Mouse (Mus musculus) hindbrain, embryonic 15.5 days (tissue): Measurements from ENCODE around the gene Cracr2b. TPM values are rescaled to one million over a fixed set of nuclear protein-coding genes. Genes with fewer than 3 reads are reported as not detected.

Source experiments
- ATAC-seq: fragments of 200-750 bp; cut with Nextera tagmentation; 2 replicates; pipeline ENCODE4 v1.8.0; 2017; ENCODE audit warnings: low read depth, moderate number of reproducible peaks, moderate TSS enrichment; ENCODE audit not compliant: low FRiP score
- H3K27ac ChIP-seq: fragments of 300-500 bp; sonication (generic); replicated peaks from 2 replicates; pipeline ENCODE4 v1.5.1; 2015; ENCODE audit warnings: mild to moderate bottlenecking, inconsistent platforms
- H3K27me3 ChIP-seq: fragments of 300-500 bp; sonication (generic); 2 replicates; pipeline ENCODE4 v1.6.1; 2015; ENCODE audit warnings: control low read depth, inconsistent platforms
- H3K36me3 ChIP-seq: fragments of 300-500 bp; sonication (generic); 2 replicates; pipeline ENCODE4 v1.6.1; 2015; ENCODE audit warnings: control low read depth, inconsistent platforms
- H3K4me1 ChIP-seq: fragments of 300-500 bp; sonication (generic); replicated peaks from 2 replicates; pipeline ENCODE4 v1.6.1; 2015; ENCODE audit warnings: control low read depth, inconsistent platforms
- H3K4me2 ChIP-seq: fragments of 300-500 bp; sonication (generic); 2 replicates; pipeline ENCODE4 v1.6.1; 2015; ENCODE audit warnings: moderate library complexity, mild to moderate bottlenecking, inconsistent platforms
- H3K4me3 ChIP-seq: fragments of 300-500 bp; sonication (generic); 2 replicates; pipeline ENCODE4 v1.5.1; 2015; ENCODE audit warnings: mild to moderate bottlenecking, inconsistent platforms
- H3K9ac ChIP-seq: fragments of 300-500 bp; sonication (generic); 2 replicates; pipeline ENCODE4 v1.6.1; 2015; ENCODE audit warnings: inconsistent platforms
- H3K9me3 ChIP-seq: fragments of 300-500 bp; sonication (generic); 2 replicates; pipeline ENCODE4 v1.6.1; 2016; ENCODE audit warnings: control low read depth, inconsistent platforms
- WGBS: fragments of 180-500 bp; shearing (Covaris S2); methylation state at CpG from one replicate; pipeline ENCODE4 v1.1.7; 2015; 5-methylcytosine and 5-hydroxymethylcytosine counted together
- polyA plus RNA-seq: library from polyadenylated mRNA; unstranded; fragments of >200 nt; fragmentation: Nextera tagmentation; extraction: Ambion mirVana; gene quantifications from 2 replicates; pipeline ENCODE4 v1.2.1, GENCODE M21; 2015

The Cracr2b gene
- 7.1 and 9.5 TPM in 2 replicates for polyA plus RNA-seq

DNA sequence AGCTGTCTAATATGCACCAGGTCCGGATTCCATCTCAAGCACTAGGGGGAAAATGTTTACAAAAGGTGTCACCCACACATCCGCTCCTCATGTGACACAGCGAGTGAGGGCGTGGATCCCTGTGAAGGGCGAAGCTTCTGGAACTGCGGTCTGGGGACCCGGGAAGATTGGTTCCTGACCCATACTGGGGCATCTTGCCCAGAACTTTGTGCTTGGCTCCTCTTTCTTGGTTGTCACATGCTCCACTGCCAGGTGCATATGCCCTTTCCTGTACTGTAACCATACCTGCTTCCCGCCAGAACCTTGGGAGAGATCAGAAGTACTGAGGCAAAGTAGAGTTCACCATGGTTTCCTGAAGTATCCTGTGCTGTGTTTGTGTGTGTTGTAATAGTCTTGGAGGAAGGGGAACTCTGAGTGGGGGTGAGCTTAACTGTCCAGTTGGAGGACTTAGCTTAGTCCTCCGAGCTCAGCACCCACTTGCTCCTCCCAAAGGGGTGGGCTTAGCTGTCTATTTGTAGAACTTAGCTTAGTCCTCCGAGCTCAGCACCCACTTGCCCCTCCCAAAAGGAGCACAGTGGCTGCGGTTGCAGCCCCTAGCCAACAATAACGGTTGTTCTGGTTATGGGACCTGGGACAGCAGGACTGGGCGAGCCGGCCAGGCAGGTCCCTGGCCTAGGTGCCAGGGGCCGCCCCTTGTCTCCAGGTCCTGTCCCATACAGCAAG is at the start of gene Cracr2b:
Gene Cracr2b (plus strand): TSS at position 704 of the 723 bp plus-strand sequence.
- peaks cover 64% of the 10 kb centered on the region for H3K27me3 ChIP-seq
- ATAC-seq = no peak
- H3K4me3 ChIP-seq = peak within 1 kb of the TSS; percentile 38
- H3K4me1 ChIP-seq = peaks cover 31% of the 10 kb centered on the region
- H3K27ac ChIP-seq = no peak within 1 kb of the TSS
- peak within 1 kb of the TSS; percentile 74 for H3K4me2 ChIP-seq
- H3K36me3 ChIP-seq = peaks cover 9% of the 10 kb centered on the region; the same call in 1 of the 2 replicates
- H3K9ac ChIP-seq = peak within 1 kb of the TSS; percentile 42
- 71% methylated on average over 15 of the region's 15 CpGs for WGBS
- no peaks in the 10 kb centered on the region for H3K9me3 ChIP-seq

DNA sequence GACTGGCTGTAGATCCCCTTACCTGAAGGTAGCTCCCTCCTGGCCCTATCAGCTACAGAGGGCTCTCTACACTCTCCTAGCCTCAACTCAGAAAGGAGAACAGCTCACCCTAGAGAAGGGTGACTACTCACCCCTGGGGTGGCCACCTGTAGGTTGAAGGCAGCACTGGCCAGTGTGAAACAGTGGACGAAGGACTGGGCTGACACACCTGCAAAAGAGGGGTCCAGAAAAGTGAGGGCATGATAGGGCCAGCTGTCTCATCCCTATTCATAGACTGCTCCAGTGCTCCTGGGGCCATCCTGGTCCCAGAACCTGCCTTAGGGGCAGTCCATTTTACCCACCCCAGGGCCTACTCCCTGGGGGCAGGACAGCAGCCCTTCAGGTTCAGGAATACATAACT is 49.2 kb upstream of the Cracr2b start:
- Histone ChIP-seq H3K4me1 (peaks cover 27% of the 10 kb centered on the region), H3K27ac (no peak overlapping the region), H3K4me2 (no peak overlapping the region), H3K9me3 (no peaks in the 10 kb centered on the region), H3K27me3 (no peaks in the 10 kb centered on the region), H3K9ac (no peak overlapping the region), H3K36me3 (peaks cover 9% of the 10 kb centered on the region), H3K4me3 (no peak overlapping the region)
- no peak for ATAC-seq
- WGBS = 100% methylated on average over 1 of the region's 1 CpGs

DNA sequence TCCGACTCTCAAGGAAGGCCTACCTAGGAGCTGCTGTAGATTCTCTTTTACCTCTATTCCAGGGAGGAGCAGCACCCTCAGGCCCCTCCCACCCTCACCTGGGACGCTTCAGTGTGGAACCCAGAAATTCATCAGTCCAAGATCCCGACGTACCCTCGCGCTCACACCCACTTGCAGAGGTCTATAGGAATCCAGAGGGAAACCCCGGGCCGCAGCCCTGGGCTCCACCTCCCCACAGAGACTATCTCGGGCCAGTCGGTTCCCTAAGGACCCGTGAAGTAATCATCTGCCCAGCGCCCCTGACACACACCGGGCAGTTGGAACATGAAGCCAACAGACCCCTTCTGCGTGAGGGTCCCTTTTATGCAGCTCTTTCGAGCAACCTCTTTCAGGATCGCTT is 47.6 kb upstream of the Cracr2b start:
- Histone ChIP-seq H3K27me3 (no peaks in the 10 kb centered on the region), H3K4me1 (peaks cover 27% of the 10 kb centered on the region), H3K27ac (peak overlapping the region; percentile 89), H3K4me3 (peak overlapping the region; percentile 77), H3K9ac (peak overlapping the region; percentile 87), H3K36me3 (peaks cover 2% of the 10 kb centered on the region; the same call in 1 of the 2 replicates), H3K4me2 (peak overlapping the region; percentile 88), H3K9me3 (no peaks in the 10 kb centered on the region)
- WGBS = 3% methylated on average over 16 of the region's 16 CpGs
- peak; percentile 12 for ATAC-seq

DNA sequence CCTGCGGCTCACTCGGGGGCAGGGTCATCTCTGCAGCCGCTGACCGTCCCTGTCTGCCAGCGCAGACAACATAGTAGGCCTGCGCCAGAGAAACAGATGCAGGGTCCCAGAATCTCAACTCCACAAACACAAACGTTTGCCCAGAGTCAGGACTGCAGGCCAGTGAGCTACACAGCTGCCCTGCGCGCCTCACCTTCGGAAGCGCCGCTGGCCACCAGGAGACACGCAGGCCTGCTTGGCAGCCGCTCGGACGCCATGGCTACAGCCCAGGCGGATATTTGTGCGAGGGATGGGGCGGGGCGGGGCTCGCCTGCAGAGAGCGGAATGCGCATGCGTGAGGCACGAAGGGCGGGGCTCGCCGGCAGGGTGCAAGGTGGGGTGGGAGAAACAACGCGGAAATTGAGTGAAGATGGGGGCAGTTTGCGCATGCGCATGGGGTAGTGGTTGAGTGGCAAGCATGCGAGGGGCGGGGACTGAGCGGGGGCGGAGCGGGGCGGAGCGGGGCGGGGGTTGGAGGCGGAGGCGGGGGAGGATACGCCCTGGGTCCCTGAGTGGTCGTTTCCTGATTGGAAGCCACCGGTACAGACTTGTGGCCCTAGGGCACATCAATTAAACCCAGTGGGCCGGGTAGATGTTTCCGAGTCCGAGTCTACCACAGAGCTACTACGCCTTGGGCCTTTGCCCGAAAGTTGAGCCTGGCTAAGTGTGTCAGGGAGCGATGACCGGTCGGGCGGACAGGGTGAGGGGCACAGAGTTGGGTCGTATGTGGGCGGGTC is 46.9 kb upstream of the Cracr2b start, which contains the start of gene Gatd1:
Gene Gatd1 (minus strand): TSS at position 328 of the 776 bp plus-strand sequence.
- no peaks in the 10 kb centered on the region for H3K9me3 ChIP-seq
- H3K4me1 ChIP-seq = peaks cover 24% of the 10 kb centered on the region
- under 1% methylated on average over 51 of the region's 56 CpGs for WGBS
- peak within 1 kb of the TSS; percentile 77 for H3K4me3 ChIP-seq
- peak within 1 kb of the TSS; percentile 89 for H3K27ac ChIP-seq
- H3K9ac ChIP-seq = peak within 1 kb of the TSS; percentile 87
- no peaks in the 10 kb centered on the region; the same call in 1 of the 2 replicates for H3K36me3 ChIP-seq
- H3K27me3 ChIP-seq = no peaks in the 10 kb centered on the region
- peak; percentile 93 for ATAC-seq
- H3K4me2 ChIP-seq = peak within 1 kb of the TSS; percentile 88

DNA sequence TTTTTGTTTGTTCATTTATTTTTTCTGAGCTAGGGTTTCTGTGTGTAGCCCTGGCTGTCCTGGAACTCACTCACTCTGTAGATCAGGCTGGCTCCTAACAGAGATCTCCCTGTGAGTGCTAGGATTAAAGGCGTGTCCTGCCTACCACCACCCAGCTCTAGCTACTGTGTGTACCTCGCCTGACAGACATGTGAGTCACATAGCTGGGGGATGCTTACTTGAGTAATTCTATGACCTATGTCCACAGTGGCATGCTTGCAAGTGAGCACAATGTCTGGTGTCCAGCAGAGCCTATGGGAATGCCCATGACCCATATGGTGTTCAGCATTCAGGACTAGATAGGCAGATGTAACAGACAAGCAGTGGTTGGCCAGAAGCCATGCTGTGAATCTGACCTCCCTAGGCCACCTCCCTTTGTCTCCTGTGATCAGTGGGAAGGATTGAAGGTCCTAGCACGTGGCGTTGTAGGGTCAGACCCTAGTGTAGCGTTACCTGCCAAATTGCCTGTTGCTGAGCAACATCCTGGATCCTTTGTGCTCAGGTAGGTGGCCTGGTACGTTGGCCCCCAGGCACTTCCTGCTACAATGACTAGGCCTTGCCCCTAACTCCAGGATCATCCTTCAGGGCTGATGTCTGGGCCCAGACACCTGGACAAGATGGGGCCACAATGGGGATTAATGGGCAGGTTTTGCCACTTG is 44.6 kb upstream of the Cracr2b start:
- Histone ChIP-seq H3K9ac (no peak overlapping the region), H3K36me3 (no peaks in the 10 kb centered on the region), H3K27ac (no peak overlapping the region), H3K27me3 (no peaks in the 10 kb centered on the region), H3K4me2 (no peak overlapping the region), H3K9me3 (no peaks in the 10 kb centered on the region), H3K4me1 (peaks cover 20% of the 10 kb centered on the region), H3K4me3 (no peak overlapping the region)
- no peak for ATAC-seq
- 77% methylated on average over 6 of the region's 6 CpGs for WGBS

DNA sequence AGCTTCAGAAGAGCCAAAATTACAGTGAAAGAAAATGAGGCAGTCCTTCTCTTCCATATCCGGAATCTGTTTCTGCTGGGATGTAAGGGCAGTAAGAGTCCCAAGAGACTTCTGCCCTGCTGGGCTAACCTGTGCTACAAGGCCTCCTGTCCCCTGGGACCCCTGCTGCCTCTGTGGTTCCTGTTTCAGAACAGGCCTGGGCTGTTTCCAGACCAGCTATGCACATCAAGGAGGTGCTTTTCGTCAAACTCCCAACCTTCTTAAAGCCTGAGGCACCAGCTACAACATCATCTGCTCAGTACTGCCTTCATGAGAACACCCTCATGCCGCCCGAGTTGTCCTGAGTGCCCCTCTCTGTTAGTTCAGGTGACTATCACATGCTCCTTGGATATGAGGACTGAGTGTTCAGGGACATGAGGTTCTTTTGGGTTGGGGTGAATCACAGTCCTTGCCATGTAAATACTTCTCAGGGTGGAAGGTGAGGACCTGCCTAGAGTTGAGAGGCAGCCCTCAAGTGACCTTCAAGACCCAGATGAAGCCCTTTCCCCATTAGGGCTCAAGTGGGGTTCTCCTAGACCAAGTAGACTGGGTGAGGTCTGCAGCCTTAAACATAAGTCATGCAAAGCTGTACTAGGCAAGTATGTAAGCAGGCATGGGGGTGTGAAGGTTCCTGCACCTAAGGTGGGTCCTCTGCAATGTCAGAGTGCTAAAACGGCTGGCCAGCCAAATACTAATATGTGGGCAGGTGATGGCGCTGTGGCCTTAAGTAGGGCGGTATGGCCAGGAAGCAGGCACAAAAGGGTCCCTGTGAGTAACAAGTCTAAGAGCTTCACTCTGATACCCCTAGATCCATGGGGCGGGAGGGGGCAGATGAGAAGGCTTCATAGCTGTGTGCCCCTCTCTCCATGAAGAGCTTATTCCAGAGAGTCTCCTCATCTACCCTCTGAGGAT is 42.9 kb upstream of the Cracr2b start:
- Histone ChIP-seq H3K9me3 (no peaks in the 10 kb centered on the region), H3K9ac (no peak overlapping the region), H3K27ac (no peak overlapping the region), H3K27me3 (no peaks in the 10 kb centered on the region), H3K36me3 (no peaks in the 10 kb centered on the region), H3K4me1 (peaks cover 8% of the 10 kb centered on the region), H3K4me2 (no peak overlapping the region), H3K4me3 (no peak overlapping the region)
- ATAC-seq = no peak
- WGBS = 73% methylated on average over 8 of the region's 8 CpGs

DNA sequence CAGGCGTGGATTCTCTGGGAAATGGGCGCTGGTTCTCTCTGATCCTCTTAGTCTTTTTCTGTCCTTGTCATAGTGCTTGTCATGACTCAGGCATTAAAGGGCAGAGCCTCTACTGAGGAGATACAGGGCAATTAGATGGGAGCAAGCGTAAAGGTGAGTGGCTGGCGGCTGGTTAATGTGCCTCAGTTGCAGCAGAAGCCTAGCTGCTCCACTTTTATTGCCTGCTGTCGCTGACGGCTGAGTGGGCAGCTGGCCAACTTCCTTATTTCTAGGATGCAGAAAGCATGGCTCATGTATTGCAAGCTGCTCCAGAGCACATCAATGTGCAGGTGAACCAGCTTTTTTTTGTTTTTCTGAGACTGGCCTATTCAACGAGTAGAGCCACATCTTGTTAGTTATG is 41.9 kb upstream of the Cracr2b start:
- H3K4me3 ChIP-seq = no peak overlapping the region
- WGBS = 68% methylated on average over 7 of the region's 7 CpGs
- no peaks in the 10 kb centered on the region for H3K36me3 ChIP-seq
- H3K27me3 ChIP-seq = no peaks in the 10 kb centered on the region
- no peaks in the 10 kb centered on the region for H3K9me3 ChIP-seq
- peaks cover 5% of the 10 kb centered on the region for H3K4me1 ChIP-seq
- no peak overlapping the region for H3K4me2 ChIP-seq
- no peak overlapping the region for H3K27ac ChIP-seq
- no peak for ATAC-seq
- no peak overlapping the region for H3K9ac ChIP-seq

DNA sequence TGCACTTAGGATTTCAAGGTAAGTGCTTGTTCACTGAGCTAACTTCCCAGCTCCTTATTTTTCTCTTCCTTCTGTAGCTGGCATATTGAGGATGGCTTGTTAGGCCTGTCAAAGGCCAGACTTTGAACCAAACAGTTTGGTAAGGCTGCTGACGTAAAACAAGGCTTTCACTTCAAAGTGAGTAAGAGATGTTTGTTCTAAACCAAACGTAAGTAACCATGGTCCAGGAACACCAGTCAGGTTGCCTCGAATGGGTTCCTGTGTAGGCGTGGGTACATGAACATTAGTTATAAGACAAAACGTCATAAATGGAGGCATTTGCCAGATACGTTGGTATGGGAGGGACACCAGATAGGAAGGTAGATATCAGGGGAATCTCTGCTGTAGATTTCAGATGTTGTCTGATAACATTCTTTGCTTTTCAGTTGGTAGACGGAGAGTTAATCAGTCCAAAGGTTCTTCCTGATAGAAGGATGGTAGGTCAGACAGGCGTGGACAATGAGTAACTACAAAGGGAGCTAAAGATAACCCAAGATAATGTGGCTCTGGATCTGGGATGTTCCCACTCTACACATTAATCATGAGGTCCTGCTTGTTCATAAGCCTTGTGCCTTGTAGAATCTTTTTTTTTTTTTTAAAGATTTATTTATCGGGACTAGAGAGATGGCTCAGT is 40.7 kb upstream of the Cracr2b start:
- Histone ChIP-seq H3K36me3 (no peaks in the 10 kb centered on the region), H3K4me3 (no peak overlapping the region), H3K4me1 (no peaks in the 10 kb centered on the region), H3K9ac (no peak overlapping the region), H3K9me3 (no peaks in the 10 kb centered on the region), H3K4me2 (no peak overlapping the region), H3K27me3 (no peaks in the 10 kb centered on the region), H3K27ac (no peak overlapping the region)
- ATAC-seq = no peak
- WGBS = 91% methylated on average over 9 of the region's 9 CpGs

DNA sequence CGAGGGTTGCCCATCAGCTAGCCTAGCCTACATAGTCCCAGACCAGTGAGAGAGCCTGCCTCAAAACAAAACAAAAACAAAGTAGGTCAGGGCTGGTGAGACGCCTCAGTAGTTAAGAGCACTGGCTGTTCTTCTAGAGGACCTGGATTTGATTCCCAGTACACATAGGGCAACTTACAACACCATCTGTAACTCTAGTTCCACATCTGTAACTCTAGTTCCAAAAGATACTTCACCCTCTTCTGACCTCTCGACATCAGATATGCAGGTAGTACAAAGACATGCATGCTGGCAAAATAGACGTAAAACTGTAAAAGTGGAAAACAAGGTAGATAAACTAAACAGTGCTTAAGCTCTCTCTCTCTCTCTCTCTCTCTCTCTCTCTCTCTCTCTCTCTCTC is 37.1 kb upstream of the Cracr2b start:
- Histone ChIP-seq H3K27ac (no peak overlapping the region), H3K4me3 (no peak overlapping the region), H3K4me1 (peaks cover 9% of the 10 kb centered on the region), H3K9me3 (no peaks in the 10 kb centered on the region), H3K27me3 (no peaks in the 10 kb centered on the region), H3K4me2 (no peak overlapping the region), H3K9ac (no peak overlapping the region), H3K36me3 (peaks cover 6% of the 10 kb centered on the region; the same call in 1 of the 2 replicates)
- WGBS = 75% methylated on average over 4 of the region's 4 CpGs
- no peak for ATAC-seq

DNA sequence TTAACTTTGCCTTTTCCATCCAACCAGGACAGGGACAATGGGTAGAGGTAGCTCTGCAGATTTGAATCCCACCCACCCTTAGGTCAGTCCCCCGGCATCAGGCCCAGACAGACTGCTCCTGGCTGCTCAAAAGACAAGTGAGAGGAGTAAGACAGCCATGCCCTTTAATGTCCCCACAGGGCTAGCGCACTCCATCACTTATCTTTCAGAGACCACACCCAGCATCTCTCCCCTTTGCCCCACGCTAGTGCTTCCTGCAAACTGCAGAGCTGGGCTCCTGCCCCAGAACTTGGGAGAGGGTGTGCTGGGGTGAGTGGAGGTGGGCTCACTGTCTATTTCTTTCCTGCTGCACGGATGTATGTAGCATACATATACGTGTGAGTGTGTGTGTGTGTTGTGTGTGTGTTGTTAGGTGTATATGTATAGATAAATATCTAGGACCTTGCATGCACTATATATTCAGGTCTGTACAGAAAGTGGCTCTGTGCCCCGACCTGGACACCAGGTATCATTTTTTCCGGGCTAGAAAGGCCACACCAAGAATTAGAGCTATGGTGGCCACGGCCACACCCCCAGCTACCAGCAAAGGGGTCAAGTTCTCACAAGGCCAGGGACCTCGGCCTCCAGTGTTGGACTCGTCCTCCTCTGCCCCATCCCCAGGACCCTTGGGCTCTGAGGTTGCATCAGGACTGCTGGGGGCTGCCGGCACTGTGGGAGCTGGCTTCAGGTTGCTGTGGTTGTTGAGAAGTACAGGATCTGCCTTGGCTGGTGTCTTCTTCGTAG is 33.8 kb upstream of the Cracr2b start:
- Histone ChIP-seq H3K27me3 (no peaks in the 10 kb centered on the region), H3K9ac (no peak overlapping the region), H3K9me3 (no peaks in the 10 kb centered on the region), H3K4me1 (peaks cover 24% of the 10 kb centered on the region), H3K36me3 (peaks cover 26% of the 10 kb centered on the region), H3K4me2 (no peak overlapping the region), H3K27ac (no peak overlapping the region), H3K4me3 (no peak overlapping the region)
- no peak for ATAC-seq
- WGBS = 90% methylated on average over 12 of the region's 12 CpGs
